Mouse (Mus musculus) embryonic fibroblast, embryonic 13.5 days (primary cell): Measurements from ENCODE around the gene Dlg3.

Experiments used
- CTCF ChIP-seq: IDR thresholded peaks from 2 replicates; pipeline ENCODE4 v1.5.1; 2011; ENCODE audit warnings: mild to moderate bottlenecking, control low read depth, low read length, moderate library complexity, borderline replicate concordance; ENCODE audit not compliant: insufficient read depth
- POLR2A ChIP-seq: IDR thresholded peaks from 2 replicates; pipeline ENCODE4 v1.6.1; 2011; ENCODE audit warnings: low read depth, mild to moderate bottlenecking, control low read depth, low read length, moderate library complexity

DNA sequence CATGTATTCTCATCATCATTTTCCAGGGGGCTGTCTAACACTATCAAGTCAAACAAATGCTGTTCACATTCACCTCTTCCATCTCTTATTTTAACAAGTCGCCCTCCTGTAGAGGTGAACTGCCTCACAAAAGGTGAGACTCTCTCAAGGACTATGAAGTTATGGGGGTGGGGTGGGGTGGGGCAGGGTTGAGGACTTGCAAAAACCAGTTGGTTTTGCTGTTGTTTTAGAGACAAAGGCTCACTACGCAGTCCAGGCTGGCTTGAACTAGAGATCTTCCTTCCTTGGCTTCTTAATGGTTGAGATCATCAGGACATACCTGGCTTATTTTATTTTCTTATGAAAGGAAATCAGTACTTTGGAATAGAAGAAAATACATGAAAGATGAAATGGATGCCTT is 65.3 kb downstream of the Dlg3 start:
- TF ChIP-seq CTCF (no peak), POLR2A (no peak)
